Mouse (Mus musculus) T-cell, adult 2 months (primary cell): Measurements from ENCODE around the gene Mall.

Experiments used
- DNase-seq: peaks from one replicate; pipeline ENCODE4 v3.0.0; 2022; ENCODE audit warnings: low spot score

The Mall gene

GRCm38 (mm10) chr2:127729671-127730070, at the start of gene Mall:
Gene Mall, minus strand, starts transcription at chr2:127729932.
- DNase-seq: no peak

DNA sequence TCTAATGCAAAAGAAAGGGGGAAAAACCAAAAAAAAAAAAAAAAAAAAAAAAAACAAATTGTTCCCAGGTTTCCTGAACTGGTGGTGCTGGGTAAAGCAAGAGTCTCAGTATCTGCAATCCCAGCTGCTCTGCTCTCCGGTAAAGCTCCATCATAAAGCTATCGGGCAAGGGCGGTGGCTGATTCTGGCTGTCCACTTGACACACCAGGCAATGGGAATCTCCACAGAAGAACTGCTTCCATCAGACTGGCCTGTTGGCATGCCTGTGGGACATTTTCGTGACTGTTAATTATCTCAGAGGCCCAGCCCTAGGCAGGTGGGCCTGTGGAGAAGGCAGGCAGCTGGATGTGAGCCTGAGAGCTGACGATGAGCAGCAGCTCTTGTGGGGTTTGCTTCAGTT, 48.7 kb upstream of the Mall start:
- no peak for DNase-seq

DNA sequence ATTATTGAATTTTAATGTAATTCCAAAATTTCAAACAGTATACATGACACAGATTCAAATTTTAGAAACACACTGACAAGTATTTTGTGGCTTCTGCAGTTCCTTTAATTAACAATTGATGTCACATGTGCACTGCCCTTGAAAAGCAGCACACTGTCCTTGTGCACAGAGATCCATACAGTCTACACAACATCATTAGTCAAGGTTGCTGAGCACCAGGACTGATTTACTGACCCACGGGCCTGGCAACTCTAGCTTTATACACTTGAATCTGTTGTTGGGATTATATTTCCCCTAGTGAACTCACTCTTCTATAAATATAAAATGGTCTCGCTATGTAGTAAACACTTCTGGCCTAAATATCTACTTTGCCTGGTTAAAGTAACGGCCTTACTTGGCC, 45.3 kb upstream of the Mall start:
- no peak for DNase-seq

- DNase-seq: no peak
Observed at GRCm38 (mm10) chr2:127774578-127774941, 44.8 kb upstream of the Mall start.

GRCm38 (mm10) chr2:127773938-127774577, 44.3 kb upstream of the Mall start:
- DNase-seq: no peak

DNA sequence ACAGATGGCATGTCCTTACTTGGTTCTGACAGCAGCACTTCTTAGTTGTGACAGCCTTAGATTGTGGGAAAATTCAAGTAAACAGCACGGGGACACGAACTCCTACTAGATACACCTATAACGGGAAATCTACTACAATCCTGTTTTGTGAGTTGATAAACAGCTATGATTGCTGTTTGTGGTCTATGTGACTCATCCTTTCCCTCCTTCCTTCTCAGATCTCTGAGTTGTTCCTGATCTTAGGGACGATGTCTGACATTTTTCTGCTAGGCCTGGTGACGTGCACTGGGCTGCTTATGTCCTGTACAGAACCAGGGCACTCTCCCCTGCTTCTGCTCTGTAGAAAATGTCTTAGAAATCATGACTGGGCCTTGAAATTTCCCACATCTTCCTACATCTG, 31.9 kb upstream of the Mall start:
- no peak for DNase-seq

GRCm38 (mm10) chr2:127760429-127761000, 30.8 kb upstream of the Mall start:
- DNase-seq: no peak

DNA sequence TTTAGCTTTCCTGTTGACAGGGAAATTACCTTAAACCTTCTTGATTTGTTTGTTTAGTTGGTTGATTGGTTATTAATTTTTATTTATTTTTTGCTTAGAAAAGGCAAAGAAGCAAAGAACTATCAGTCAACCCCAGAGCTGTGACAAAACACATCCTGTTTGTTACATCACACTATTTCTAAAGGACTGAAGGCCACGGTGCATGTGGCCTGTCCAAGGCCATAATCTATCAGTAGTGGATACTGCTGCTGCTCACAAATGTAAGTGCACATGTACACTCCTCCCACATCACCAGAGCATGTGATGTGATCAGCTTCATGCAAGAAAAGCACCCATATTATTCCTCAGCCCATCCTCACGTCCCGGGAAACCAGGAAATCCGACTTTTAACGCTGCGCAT, 30.3 kb upstream of the Mall start:
- no peak for DNase-seq

- DNase-seq: no peak
Observed at GRCm38 (mm10) chr2:127759157-127759880, 29.6 kb upstream of the Mall start.

GRCm38 (mm10) chr2:127757171-127757570, 27.4 kb upstream of the Mall start:
- no peak for DNase-seq

- DNase-seq: no peak
Observed at GRCm38 (mm10) chr2:127754113-127754512, 24.4 kb upstream of the Mall start.

DNA sequence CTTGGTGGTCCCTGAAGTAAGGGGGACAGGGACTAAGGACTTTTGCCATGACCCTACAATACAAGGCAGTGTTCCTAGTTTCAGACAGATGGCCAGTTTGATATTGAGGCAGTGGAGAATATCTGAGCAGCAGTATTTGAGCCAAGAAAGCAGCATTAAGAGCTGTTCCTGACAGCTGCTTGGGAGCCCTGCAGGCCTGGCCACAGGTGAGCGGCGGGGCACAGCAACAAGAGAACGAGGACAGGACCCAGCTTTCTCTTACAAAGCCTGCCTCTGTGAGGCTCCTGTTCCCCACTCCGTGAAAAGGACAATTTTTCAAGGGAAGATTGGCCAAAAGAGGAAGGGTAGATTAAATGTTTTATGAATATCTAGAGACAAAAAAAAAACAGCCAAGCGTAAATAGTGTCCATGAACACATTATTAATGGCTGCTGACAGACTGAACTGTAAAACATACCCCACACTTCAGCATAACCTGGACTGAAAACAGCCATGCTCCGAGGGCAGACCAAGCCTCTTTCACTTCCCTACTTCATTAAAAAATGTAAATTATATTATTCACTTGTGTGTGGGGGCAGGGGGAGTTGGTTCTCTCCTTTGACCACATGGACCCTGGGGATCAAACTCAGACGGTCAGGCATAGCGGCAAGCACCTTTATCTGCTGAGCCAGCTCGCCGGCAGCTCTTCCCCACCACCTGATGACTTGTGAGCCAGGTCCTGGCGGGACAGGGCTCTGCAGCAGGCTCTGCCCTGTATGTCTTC, 22.3 kb upstream of the Mall start:
- no peak for DNase-seq

DNA sequence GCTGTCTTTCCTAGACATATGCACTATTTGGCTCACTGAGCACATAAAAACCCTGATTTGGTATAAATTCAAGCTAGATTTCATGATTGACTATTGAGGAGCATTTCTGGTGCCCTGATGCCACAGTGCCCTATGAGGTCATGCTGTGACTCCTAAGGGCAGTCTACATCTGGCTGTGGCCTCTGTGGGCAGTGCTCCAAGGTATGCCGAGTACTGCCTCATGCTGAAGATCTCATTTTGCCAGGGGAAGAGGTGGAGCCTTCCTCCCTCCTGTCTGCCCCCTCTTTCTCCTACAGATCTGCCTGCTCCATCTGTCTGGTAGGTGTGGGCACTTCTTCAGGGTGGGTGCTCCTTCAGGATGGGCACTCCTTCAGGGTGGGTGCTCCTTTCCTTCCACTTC, 19.6 kb upstream of the Mall start:
- DNase-seq: no peak

DNA sequence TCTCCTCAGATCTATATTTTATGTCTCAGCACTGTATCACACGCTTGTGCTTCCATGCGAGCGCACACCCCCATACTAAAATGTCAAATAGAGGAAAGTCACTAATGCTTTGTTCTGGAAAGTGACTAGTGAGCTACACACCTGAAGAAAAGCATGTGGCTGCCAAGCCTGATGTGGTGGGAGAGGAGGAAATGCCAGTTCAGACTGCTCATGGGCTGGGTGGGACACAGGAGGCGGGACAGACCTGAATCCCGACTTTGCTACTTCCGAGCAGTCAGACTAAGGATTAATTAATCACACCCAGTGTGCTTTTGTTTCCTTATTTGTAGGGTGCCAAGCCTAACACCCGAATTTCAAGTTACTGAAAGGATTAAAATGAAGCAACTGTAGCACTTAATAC, 18.6 kb upstream of the Mall start:
- no peak for DNase-seq

DNA sequence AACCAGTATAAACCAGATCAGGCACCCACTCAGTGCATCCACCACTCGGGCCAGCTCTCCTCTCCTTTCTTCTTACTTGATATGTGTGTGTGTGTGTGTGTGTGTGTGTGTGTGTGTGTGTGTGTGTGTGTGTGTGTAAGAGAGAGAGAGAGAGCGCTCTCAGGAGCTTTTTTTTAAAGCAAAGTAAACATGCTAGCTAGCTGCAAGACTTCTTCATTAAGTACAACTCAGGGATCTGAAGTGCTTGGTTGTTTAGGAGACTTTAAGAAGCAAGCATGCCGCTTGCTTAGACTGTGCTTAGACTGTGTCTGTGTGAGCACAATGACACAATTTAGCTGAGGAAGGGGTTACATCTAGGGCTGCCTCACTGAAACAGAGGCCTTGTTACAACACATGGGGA, 12.9 kb upstream of the Mall start:
- no peak for DNase-seq

GRCm38 (mm10) chr2:127740756-127741519, 11.2 kb upstream of the Mall start:
- DNase-seq: no peak

- DNase-seq: no peak
Observed at GRCm38 (mm10) chr2:127737885-127738284, 8.2 kb upstream of the Mall start.

- DNase-seq: no peak
Observed at GRCm38 (mm10) chr2:127736631-127737209, 7.0 kb upstream of the Mall start.

DNA sequence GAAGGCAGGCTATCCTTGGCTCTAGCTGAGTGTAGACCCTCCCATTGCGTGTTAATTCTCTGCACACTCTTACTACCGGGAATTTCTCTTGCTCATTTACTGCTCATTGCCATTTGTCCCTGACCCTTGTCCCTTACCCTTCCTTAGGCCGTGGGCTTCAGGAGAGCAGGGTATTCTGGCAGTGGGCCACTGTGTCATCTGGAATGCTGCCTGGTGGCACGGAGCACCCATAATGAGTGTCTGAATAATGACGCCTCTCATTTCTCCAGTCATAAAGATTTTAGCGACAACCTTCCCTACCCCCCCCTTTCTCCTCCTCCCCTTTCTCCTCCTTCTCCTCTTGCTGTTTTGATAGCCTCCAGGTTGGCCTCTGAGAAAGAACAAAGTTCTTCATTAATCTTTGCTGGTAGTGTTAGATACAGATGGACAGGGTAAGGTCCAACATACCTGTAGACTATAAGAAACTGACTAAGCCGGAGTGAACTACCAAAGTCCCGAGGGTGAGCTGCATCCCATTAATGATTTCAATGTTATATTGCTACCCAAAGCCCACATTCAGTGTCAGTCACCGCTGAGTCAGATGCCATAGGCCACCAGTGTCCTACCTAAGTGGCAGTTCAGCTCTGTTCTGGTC, 5.9 kb upstream of the Mall start:
- no peak for DNase-seq

- no peak for DNase-seq
Observed at GRCm38 (mm10) chr2:127734889-127735288, 5.2 kb upstream of the Mall start.

- no peak for DNase-seq
Observed at GRCm38 (mm10) chr2:127730301-127730997, 717 bp upstream of the Mall start.
